Mouse (Mus musculus): ENCODE data around the gene Serp2.

GRCm38 (mm10) chr14:76527758-76528313, 28.9 kb downstream of the Serp2 start:
- TF ChIP-seq HCFC1 (IDR thresholded peaks at IDR 0.05; ENCODE audit: borderline replicate concordance, insufficient read depth, low read length) (no peak), CHD2 (IDR thresholded peaks at IDR 0.05; ENCODE audit: low read depth, low read length) (no peak), ZC3H11A (IDR thresholded peaks at IDR 0.05; ENCODE audit: borderline replicate concordance, low read depth, low read length) (no peak), MAFK (IDR thresholded peaks at IDR 0.05; ENCODE audit: insufficient read depth, low read depth, low read length) (no peak)

Data from ES-E14 (cell line).